Mouse (Mus musculus) heart, embryonic 11.5 days (tissue): ENCODE data around the gene Fto. TPM values are rescaled to one million over a fixed set of nuclear protein-coding genes. Genes with fewer than 3 reads are reported as not detected.

Experiments
- ATAC-seq: fragments of 200-750 bp; cut with Nextera tagmentation; replicated peaks from 2 replicates; pipeline ENCODE4 v1.8.0; 2017; ENCODE audit warnings: moderate library complexity; ENCODE audit not compliant: insufficient number of reproducible peaks, low FRiP score, low TSS enrichment
- H3K27ac ChIP-seq: fragments of 300-500 bp; sonication (generic); 2 replicates; pipeline ENCODE4 v1.5.1; 2014; ENCODE audit warnings: mild to moderate bottlenecking, low read depth, low read length
- H3K27me3 ChIP-seq: fragments of 300-500 bp; sonication (generic); 2 replicates; pipeline ENCODE4 v1.6.1; 2014; ENCODE audit warnings: mild to moderate bottlenecking, low read length, mixed read lengths; ENCODE audit not compliant: control insufficient read depth, insufficient read depth
- H3K36me3 ChIP-seq: fragments of 300-500 bp; sonication (generic); 2 replicates; pipeline ENCODE4 v1.6.1; 2014; ENCODE audit warnings: mild to moderate bottlenecking, low read length, moderate library complexity, mixed read lengths; ENCODE audit not compliant: control insufficient read depth, insufficient read depth
- H3K4me1 ChIP-seq: fragments of 300-500 bp; sonication (generic); 2 replicates; pipeline ENCODE4 v1.6.1; 2014; ENCODE audit warnings: low read length; ENCODE audit not compliant: control insufficient read depth, insufficient read depth
- H3K4me2 ChIP-seq: fragments of 300-500 bp; sonication (generic); 2 replicates; pipeline ENCODE4 v1.6.1; 2014; ENCODE audit warnings: mild to moderate bottlenecking, moderate library complexity
- H3K4me3 ChIP-seq: fragments of 300-500 bp; sonication (generic); 2 replicates; pipeline ENCODE4 v1.5.1; 2014; ENCODE audit warnings: low read depth, low read length
- H3K9ac ChIP-seq: fragments of 300-500 bp; sonication (generic); 2 replicates; pipeline ENCODE4 v1.6.1; 2014; ENCODE audit warnings: mild to moderate bottlenecking, low read depth, low read length, moderate library complexity
- H3K9me3 ChIP-seq: fragments of 300-500 bp; sonication (generic); replicated peaks from 2 replicates; pipeline ENCODE4 v1.6.1; 2016; ENCODE audit warnings: low read length; ENCODE audit not compliant: control insufficient read depth
- WGBS: fragments of 180-500 bp; shearing (Covaris S2); extraction: QIAGEN DNeasy Blood & Tissue Kit; methylation state at CpG from one replicate; pipeline ENCODE4 v1.1.7; 2014; ENCODE audit not compliant: insufficient replicate concordance; 5-methylcytosine and 5-hydroxymethylcytosine counted together
- polyA plus RNA-seq: library from polyadenylated mRNA; unstranded; fragments of >200 nt; fragmentation: Nextera tagmentation; extraction: Ambion mirVana; gene quantifications from 2 replicates; pipeline ENCODE4 v1.2.1, GENCODE M21; 2014

Gene Fto
- polyA plus RNA-seq, 1 experiment from 2014 or later: 70.1 TPM

DNA sequence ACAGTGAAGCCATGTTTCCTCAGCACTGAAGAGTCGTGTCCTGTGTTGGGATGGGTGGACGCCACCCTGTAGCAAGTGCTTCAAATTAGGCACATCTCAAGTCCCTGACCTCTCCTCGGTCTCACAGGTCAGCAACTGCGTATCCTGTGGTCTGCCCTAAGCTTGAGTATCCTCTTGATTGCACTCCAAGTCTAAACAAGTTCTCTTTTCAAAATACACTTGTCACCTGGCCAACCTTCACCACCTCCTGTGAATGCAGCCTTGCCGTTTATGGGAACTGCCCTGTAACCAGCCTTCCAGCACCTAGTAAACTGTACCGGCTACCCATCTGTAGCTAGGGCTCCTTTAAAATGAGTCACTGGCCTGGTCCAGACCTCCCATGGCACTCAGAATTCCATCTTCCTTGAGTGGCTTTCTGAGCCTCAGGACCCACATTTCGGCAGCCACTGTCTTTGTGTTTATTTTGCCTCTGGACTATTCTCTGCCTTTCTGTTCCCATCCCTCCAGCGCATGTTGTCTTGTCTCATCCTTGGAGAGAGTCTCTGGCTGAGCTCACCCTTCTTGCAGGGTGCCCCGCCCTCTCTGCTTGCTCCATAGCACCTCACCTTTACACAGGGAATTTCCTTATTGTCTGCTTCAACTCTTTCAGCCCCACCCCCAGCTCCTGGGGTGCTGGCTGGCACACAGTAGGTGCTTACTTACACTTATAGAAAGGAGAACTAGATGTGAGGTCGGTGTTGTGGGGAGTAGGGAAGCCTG is 181.4 kb downstream of the Fto start:
- H3K27me3 ChIP-seq: no peaks in the 10 kb centered on the region
- no peak overlapping the region for H3K4me3 ChIP-seq
- peaks cover 7% of the 10 kb centered on the region for H3K4me1 ChIP-seq
- WGBS: 48% methylated on average over 10 of the region's 10 CpGs
- no peak for ATAC-seq
- no peak overlapping the region for H3K9ac ChIP-seq
- no peaks in the 10 kb centered on the region for H3K36me3 ChIP-seq
- H3K4me2 ChIP-seq: no peak overlapping the region
- no peaks in the 10 kb centered on the region for H3K9me3 ChIP-seq
- H3K27ac ChIP-seq: no peak overlapping the region

DNA sequence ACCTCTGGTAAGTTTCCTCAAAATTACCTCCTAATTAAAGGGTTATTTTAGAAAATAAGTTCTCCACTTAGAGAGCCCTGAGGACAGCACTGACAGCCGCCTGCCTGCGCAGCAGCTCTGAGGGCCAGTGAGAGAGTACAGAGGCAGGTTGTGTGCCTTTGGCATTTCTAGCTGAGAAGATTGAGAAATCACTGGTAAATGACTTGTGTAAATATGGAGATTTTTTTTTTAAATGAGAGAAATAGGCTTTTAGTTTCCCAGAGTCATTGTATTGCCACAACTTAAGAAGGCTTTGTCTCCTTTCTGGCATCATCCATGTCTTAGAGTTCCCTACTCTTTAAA is 181.9 kb downstream of the Fto start:
- H3K27me3 ChIP-seq: no peaks in the 10 kb centered on the region
- no peak for ATAC-seq
- no peak overlapping the region for H3K9ac ChIP-seq
- no peak overlapping the region for H3K4me3 ChIP-seq
- peaks cover 7% of the 10 kb centered on the region for H3K4me1 ChIP-seq
- H3K27ac ChIP-seq: no peak overlapping the region
- 73% methylated on average over 2 of the region's 2 CpGs for WGBS
- no peak overlapping the region for H3K4me2 ChIP-seq
- H3K9me3 ChIP-seq: no peaks in the 10 kb centered on the region
- no peaks in the 10 kb centered on the region for H3K36me3 ChIP-seq

GRCm38 (mm10) chr8:91496000-91496399 is 182.7 kb downstream of the Fto start:
- no peak for ATAC-seq
- Histone ChIP-seq H3K4me3 (no peak overlapping the region), H3K4me1 (peaks cover 7% of the 10 kb centered on the region), H3K9ac (no peak overlapping the region), H3K36me3 (no peaks in the 10 kb centered on the region), H3K27me3 (no peaks in the 10 kb centered on the region), H3K9me3 (no peaks in the 10 kb centered on the region), H3K27ac (no peak overlapping the region), H3K4me2 (no peak overlapping the region)

DNA sequence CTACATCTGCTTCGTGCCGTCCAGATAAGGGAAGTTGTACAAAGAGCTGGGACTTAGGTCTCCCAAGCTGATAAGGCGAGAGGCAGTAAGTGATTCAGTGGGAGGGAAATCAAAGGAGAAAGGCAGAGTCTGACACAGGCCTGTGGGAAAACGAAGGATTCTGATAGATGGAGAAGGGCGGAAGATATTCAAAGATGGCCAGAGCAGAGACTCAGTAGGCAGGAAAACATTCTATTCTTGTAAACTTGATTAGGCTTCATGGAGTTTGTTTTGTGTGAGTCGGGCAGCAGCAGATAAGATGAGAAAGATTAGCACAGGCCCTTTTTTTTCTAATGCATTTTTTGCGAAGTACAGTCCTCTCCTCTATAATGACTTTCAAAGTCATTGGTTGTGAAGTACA is 183.6 kb downstream of the Fto start:
- H3K27me3 ChIP-seq: no peaks in the 10 kb centered on the region
- no peak overlapping the region for H3K9ac ChIP-seq
- H3K36me3 ChIP-seq: no peaks in the 10 kb centered on the region
- H3K27ac ChIP-seq: no peak overlapping the region
- no peaks in the 10 kb centered on the region for H3K9me3 ChIP-seq
- no peak overlapping the region for H3K4me3 ChIP-seq
- no peak overlapping the region for H3K4me2 ChIP-seq
- peaks cover 7% of the 10 kb centered on the region for H3K4me1 ChIP-seq
- no peak for ATAC-seq
- 15% methylated on average over 7 of the region's 7 CpGs for WGBS

DNA sequence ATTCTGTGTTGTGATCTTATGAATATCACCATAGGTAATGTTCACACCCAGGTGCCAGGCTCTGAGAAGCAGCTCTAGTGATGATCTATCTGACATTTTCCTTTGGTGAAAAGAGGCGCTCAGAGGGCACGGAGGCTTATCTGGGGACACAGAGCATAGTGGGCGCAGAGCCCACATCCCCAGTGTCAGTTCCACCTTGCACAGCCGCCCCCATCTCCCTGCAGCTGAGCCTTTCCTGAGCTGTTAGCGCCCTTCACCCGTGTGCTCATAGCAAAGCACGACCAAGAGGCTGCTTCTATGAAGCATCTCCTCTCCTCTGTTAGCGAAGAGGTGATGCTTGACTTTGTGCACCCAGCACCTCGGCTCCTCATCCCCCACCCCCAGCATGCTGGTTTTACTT is 185.3 kb downstream of the Fto start:
- ATAC-seq: no peak
- WGBS: 74% methylated on average over 9 of the region's 9 CpGs
- H3K9ac ChIP-seq: no peak overlapping the region
- H3K36me3 ChIP-seq: no peaks in the 10 kb centered on the region
- no peak overlapping the region for H3K4me3 ChIP-seq
- H3K4me2 ChIP-seq: no peak overlapping the region
- no peak overlapping the region for H3K27ac ChIP-seq
- peaks cover 10% of the 10 kb centered on the region for H3K4me1 ChIP-seq
- H3K9me3 ChIP-seq: no peaks in the 10 kb centered on the region
- H3K27me3 ChIP-seq: no peaks in the 10 kb centered on the region

GRCm38 (mm10) chr8:91499303-91499702 is 186.0 kb downstream of the Fto start:
- H3K27ac ChIP-seq: no peak overlapping the region
- peaks cover 10% of the 10 kb centered on the region for H3K4me1 ChIP-seq
- H3K36me3 ChIP-seq: no peaks in the 10 kb centered on the region
- no peak overlapping the region for H3K4me2 ChIP-seq
- H3K27me3 ChIP-seq: no peaks in the 10 kb centered on the region
- H3K4me3 ChIP-seq: no peak overlapping the region
- no peak overlapping the region for H3K9ac ChIP-seq
- no peaks in the 10 kb centered on the region for H3K9me3 ChIP-seq
- 81% methylated on average over 2 of the region's 2 CpGs for WGBS
- no peak for ATAC-seq

- Histone ChIP-seq H3K9ac (no peak overlapping the region), H3K4me2 (no peak overlapping the region), H3K4me1 (peaks cover 11% of the 10 kb centered on the region), H3K4me3 (no peak overlapping the region), H3K27ac (no peak overlapping the region), H3K9me3 (no peaks in the 10 kb centered on the region), H3K36me3 (no peaks in the 10 kb centered on the region), H3K27me3 (no peaks in the 10 kb centered on the region)
- no peak for ATAC-seq
- 79% methylated on average over 11 of the region's 11 CpGs for WGBS
These were observed 188.8 kb downstream of the Fto start for GRCm38 (mm10) chr8:91501960-91502600.

DNA sequence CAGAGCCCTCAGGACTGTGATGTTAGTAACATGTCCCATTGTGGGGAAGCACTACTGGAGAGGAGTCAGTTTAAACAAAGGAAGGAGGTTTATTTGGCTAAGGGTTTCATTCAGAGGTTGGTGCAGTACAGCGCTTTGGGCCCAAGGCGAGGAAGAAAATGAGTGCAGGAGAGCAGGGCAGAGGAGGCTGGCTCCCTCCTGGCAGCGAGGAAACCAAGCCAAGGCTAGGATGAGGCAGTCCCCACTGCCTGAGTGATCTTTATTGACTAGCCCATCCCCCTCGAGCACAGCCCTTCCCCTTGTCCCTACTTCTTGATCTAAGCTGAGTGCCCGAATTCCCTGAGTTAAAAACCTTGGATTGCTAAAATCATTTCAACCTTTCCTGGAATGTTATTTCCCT is 189.5 kb downstream of the Fto start:
- no peak overlapping the region for H3K4me3 ChIP-seq
- 50% methylated on average over 5 of the region's 5 CpGs for WGBS

GRCm38 (mm10) chr8:91504360-91504759 is 191.0 kb downstream of the Fto start:
- no peak for ATAC-seq
- 81% methylated on average over 3 of the region's 3 CpGs for WGBS
- no peaks in the 10 kb centered on the region for H3K27me3 ChIP-seq
- peaks cover 22% of the 10 kb centered on the region for H3K4me1 ChIP-seq
- no peak overlapping the region for H3K9ac ChIP-seq
- no peak overlapping the region for H3K4me2 ChIP-seq
- H3K36me3 ChIP-seq: no peaks in the 10 kb centered on the region
- H3K27ac ChIP-seq: no peak overlapping the region
- H3K9me3 ChIP-seq: no peaks in the 10 kb centered on the region
- H3K4me3 ChIP-seq: no peak overlapping the region

More for the DNA sequence above, 189.5 kb downstream of the Fto start:
- H3K9ac ChIP-seq: no peak overlapping the region
- no peak overlapping the region for H3K27ac ChIP-seq
- H3K4me1 ChIP-seq: peaks cover 15% of the 10 kb centered on the region
- no peaks in the 10 kb centered on the region for H3K9me3 ChIP-seq
- no peaks in the 10 kb centered on the region for H3K36me3 ChIP-seq
- H3K27me3 ChIP-seq: no peaks in the 10 kb centered on the region
- no peak overlapping the region for H3K4me2 ChIP-seq
- no peak for ATAC-seq
